13 mouse cellular contexts compared by ENCODE assay signal in the genomic region with DNA sequence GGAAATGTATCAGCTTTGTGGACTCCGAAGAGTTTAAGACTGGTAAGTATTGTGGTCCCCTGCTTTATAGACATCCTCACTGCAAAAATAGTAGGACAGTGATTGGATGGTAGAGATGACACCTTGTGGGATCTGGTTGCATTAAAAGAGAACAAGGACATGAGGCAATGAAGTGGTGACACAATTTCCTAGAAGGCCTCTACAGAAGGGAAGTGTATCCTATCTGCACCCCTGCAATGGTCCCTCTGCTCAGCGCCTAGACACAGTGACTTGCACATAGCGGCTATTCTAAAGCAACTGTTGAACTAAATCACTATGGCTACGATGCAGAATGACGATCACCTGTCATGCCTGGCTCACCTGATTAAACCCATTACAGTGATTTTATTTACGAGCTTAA.
"Had no signal": no experiment of that assay in that cellular context is flagged by ENCODE, and none has a peak within 500 bp of the region (broad histone marks: within the 10 kb centered on the region; RNA-seq: fewer than 3 reads in every experiment).

No protein-coding gene starts in this region.

- ATAC-seq: intestine, embryonic 16.5 days; midbrain, embryonic 15.5 days had no signal

- DNase-seq: kidney, adult 2 months; layer of hippocampus, adult 9-11 months; right cerebral cortex, adult 18-20 months; right cerebral cortex, postnatal 25 days; thymus, postnatal 36 days had no signal

- H3K27ac ChIP-seq: limb, embryonic 12.5 days; liver, embryonic 14.5 days; lung, embryonic 15.5 days; midbrain, embryonic 15.5 days; neural tube, embryonic 13.5 days had no signal

- H3K4me3 ChIP-seq: limb, embryonic 12.5 days; lung, embryonic 15.5 days; megakaryocyte, embryonic 14.5 days; midbrain, embryonic 15.5 days; neural tube, embryonic 13.5 days had no signal

- H3K36me3 ChIP-seq: limb, embryonic 12.5 days; lung, embryonic 15.5 days; midbrain, embryonic 15.5 days; neural tube, embryonic 13.5 days had no signal

- H3K4me1 ChIP-seq: limb, embryonic 12.5 days; lung, embryonic 15.5 days had no signal

- H3K9ac ChIP-seq: limb, embryonic 12.5 days; liver, embryonic 14.5 days; lung, embryonic 15.5 days; midbrain, embryonic 15.5 days; neural tube, embryonic 13.5 days had no signal

- H3K4me2 ChIP-seq: limb, embryonic 12.5 days; lung, embryonic 15.5 days; midbrain, embryonic 11.5 days; midbrain, embryonic 15.5 days; neural tube, embryonic 13.5 days had no signal

- H3K9me3 ChIP-seq: limb, embryonic 12.5 days; lung, embryonic 15.5 days; midbrain, embryonic 15.5 days; neural tube, embryonic 13.5 days had no signal

- H3K27me3 ChIP-seq: limb, embryonic 12.5 days; lung, embryonic 15.5 days; megakaryocyte, embryonic 14.5 days; midbrain, embryonic 15.5 days; neural tube, embryonic 13.5 days had no signal
